7 mouse cellular contexts compared by ENCODE assay signal in the genomic region with DNA sequence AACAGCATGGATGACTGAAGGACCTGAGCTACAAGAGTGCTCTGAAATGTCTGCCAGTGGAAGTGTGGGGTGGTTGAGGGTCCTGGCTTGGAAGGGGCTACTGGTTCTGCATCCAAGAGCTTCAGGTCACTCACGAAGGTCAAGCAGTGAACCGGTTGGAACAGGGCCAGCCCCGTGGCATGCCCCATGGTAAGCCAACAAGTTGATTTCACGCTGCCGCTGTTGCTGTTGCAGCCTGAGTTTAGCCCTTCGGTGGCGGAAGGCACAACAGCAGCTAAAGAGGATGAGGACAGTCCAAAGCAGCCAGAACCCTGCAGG. TPM values are rescaled to one million over a fixed set of nuclear protein-coding genes. Genes with fewer than 3 reads are reported as not detected.
A peak's percentile ranks its signal among the peaks of the same experiment; 100 is the strongest.
DNase-seq lines count a peak whose midpoint lies in the region; ATAC-seq lines count a peak whose summit lies in the region.

No protein-coding gene starts in this region.

- intact Hi-C loops in left cerebral cortex, postnatal 36 days (cut with DNase I) = loop anchor here (5.0 to 10.0 kb wide), 2 partner anchors 38 to 205 kb away; partner anchors contain the start of genes 1700003E16Rik, Mob1a, Mthfd2 and Wdr54

- H3K4me1 ChIP-seq in lung, embryonic 16.5 days (replicated peaks; ENCODE audit: control insufficient read depth, insufficient read depth, low read length) = peaks cover 40% of the 10 kb centered on the region
- H3K4me1 ChIP-seq in forebrain, embryonic 13.5 days = peaks cover 81% of the 10 kb centered on the region
- H3K4me1 ChIP-seq in neural tube, embryonic 14.5 days (ENCODE audit: control insufficient read depth, insufficient read depth, low read length) = peaks cover 45% of the 10 kb centered on the region

- ATAC-seq in lung, embryonic 16.5 days (ENCODE audit: low read depth) = no peak
- ATAC-seq in forebrain, embryonic 13.5 days = no peak
- no peak for ATAC-seq in neural tube, embryonic 14.5 days (ENCODE audit: low read depth)
- no peak for ATAC-seq in megakaryocyte progenitor cell, adult 5-6 weeks (replicated peaks; ENCODE audit: poor library complexity)

- no peak for DNase-seq in lung, postnatal 14 days
- peak; percentile 47 for DNase-seq in kidney, postnatal 14 days
- DNase-seq in left cerebral cortex, postnatal 36 days (ENCODE audit: low spot score in 2 of 2) = no peak

- no peaks in the 10 kb centered on the region for H3K9me3 ChIP-seq in lung, embryonic 16.5 days (ENCODE audit: control insufficient read depth, low read length)
- H3K9me3 ChIP-seq in forebrain, embryonic 13.5 days (replicated peaks) = no peaks in the 10 kb centered on the region
- no peaks in the 10 kb centered on the region for H3K9me3 ChIP-seq in neural tube, embryonic 14.5 days (ENCODE audit: control insufficient read depth, low read length)

- H3K4me3 ChIP-seq in lung, embryonic 16.5 days (ENCODE audit: low read length) = no peak overlapping the region
- peak overlapping the region; percentile 79 for H3K4me3 ChIP-seq in forebrain, embryonic 13.5 days
- peak overlapping the region; percentile 65; the same call in 1 of the 2 replicates for H3K4me3 ChIP-seq in neural tube, embryonic 14.5 days (ENCODE audit: low read depth, low read length)

- no peak overlapping the region for H3K27ac ChIP-seq in lung, embryonic 16.5 days (ENCODE audit: low read length)
- H3K27ac ChIP-seq in forebrain, embryonic 13.5 days = no peak overlapping the region; the same call in 1 of the 2 replicates
- H3K27ac ChIP-seq in neural tube, embryonic 14.5 days (ENCODE audit: low read depth, low read length) = 0 out of 2 replicates have a peak overlapping the region, but pooled peaks have one; percentile 8

- H3K36me3 ChIP-seq in lung, embryonic 16.5 days (ENCODE audit: control insufficient read depth, insufficient read depth, low read length) = peaks cover 20% of the 10 kb centered on the region
- H3K36me3 ChIP-seq in forebrain, embryonic 13.5 days (ENCODE audit: poor library complexity, severe bottlenecking) = peaks cover 32% of the 10 kb centered on the region
- peaks cover 16% of the 10 kb centered on the region for H3K36me3 ChIP-seq in neural tube, embryonic 14.5 days (ENCODE audit: control insufficient read depth, insufficient read depth, low read length)

- H3K27me3 ChIP-seq in lung, embryonic 16.5 days (ENCODE audit: control insufficient read depth, insufficient read depth, low read depth, low read length) = no peaks in the 10 kb centered on the region
- no peaks in the 10 kb centered on the region for H3K27me3 ChIP-seq in forebrain, embryonic 13.5 days
- H3K27me3 ChIP-seq in neural tube, embryonic 14.5 days (ENCODE audit: control insufficient read depth, insufficient read depth, low read length) = no peaks in the 10 kb centered on the region

- 76% methylated on average over 7 of the region's 7 CpGs for WGBS in lung, embryonic 16.5 days
- 79% methylated on average over 7 of the region's 7 CpGs for WGBS in forebrain, embryonic 13.5 days
- WGBS in neural tube, embryonic 14.5 days = 66% methylated on average over 7 of the region's 7 CpGs

- H3K9ac ChIP-seq in lung, embryonic 16.5 days (ENCODE audit: low read length) = peak overlapping the region; percentile 26; the same call in 1 of the 2 replicates
- H3K9ac ChIP-seq in forebrain, embryonic 13.5 days = peak overlapping the region; percentile 95
- H3K9ac ChIP-seq in neural tube, embryonic 14.5 days (replicated peaks; ENCODE audit: low read depth, low read length) = peak overlapping the region; percentile 95; the same call in 1 of the 2 replicates

- H3K4me2 ChIP-seq in lung, embryonic 16.5 days (ENCODE audit: low read depth, low read length) = peak overlapping the region; percentile 96; the same call in 1 of the 2 replicates
- H3K4me2 ChIP-seq in forebrain, embryonic 13.5 days = peak overlapping the region; percentile 96
- H3K4me2 ChIP-seq in neural tube, embryonic 14.5 days (ENCODE audit: low read depth, low read length) = peak overlapping the region; percentile 92

RNA-seq across cellular contexts. Expression of gene Wbp1, which starts 1.7 kb away (rescaled TPM):
- polyA plus RNA-seq in lung, embryonic 16.5 days (2015; fragmentation: Nextera tagmentation; extraction: Ambion mirVana) = 109 and 111 TPM in 2 replicates
- polyA plus RNA-seq in forebrain, embryonic 13.5 days (2015; fragmentation: Nextera tagmentation; extraction: Ambion mirVana) = 239 and 249 TPM in 2 replicates
- polyA plus RNA-seq in neural tube, embryonic 14.5 days (2014; fragmentation: Nextera tagmentation; extraction: Ambion mirVana) = 129 and 146 TPM in 2 replicates
- 10 to 100 TPM; 33.5 to 46.6 TPM for total RNA-seq in left cerebral cortex, postnatal 36 days (2021)
- total RNA-seq in megakaryocyte progenitor cell, adult 5-6 weeks (2015) = 25.8 and 27.8 TPM in 2 replicates
- 85.0 and 96.7 TPM in 2 replicates for total RNA-seq in megakaryocyte progenitor cell, adult 5-6 weeks (2017)

RNA-seq across cellular contexts. Expression of gene Mogs, which starts 4.4 kb away (rescaled TPM):
- polyA plus RNA-seq in lung, embryonic 16.5 days (2015; fragmentation: Nextera tagmentation; extraction: Ambion mirVana) = 9.0 and 13.7 TPM in 2 replicates
- polyA plus RNA-seq in forebrain, embryonic 13.5 days (2015; fragmentation: Nextera tagmentation; extraction: Ambion mirVana) = 13.5 and 19.2 TPM in 2 replicates
- polyA plus RNA-seq in neural tube, embryonic 14.5 days (2014; fragmentation: Nextera tagmentation; extraction: Ambion mirVana) = 21.9 and 25.3 TPM in 2 replicates
- total RNA-seq in left cerebral cortex, postnatal 36 days (2021) = 10 to 100 TPM; 29.4 to 30.0 TPM
- total RNA-seq in megakaryocyte progenitor cell, adult 5-6 weeks (2015) = 54.6 and 69.0 TPM in 2 replicates
- 122 and 130 TPM in 2 replicates for total RNA-seq in megakaryocyte progenitor cell, adult 5-6 weeks (2017)

RNA-seq across cellular contexts. Expression of gene Ino80b, which starts 5.5 kb away (rescaled TPM):
- polyA plus RNA-seq in lung, embryonic 16.5 days (2015; fragmentation: Nextera tagmentation; extraction: Ambion mirVana) = 13.7 and 14.5 TPM in 2 replicates
- polyA plus RNA-seq in forebrain, embryonic 13.5 days (2015; fragmentation: Nextera tagmentation; extraction: Ambion mirVana) = 13.2 and 13.3 TPM in 2 replicates
- 13.5 and 14.3 TPM in 2 replicates for polyA plus RNA-seq in neural tube, embryonic 14.5 days (2014; fragmentation: Nextera tagmentation; extraction: Ambion mirVana)
- 10 to 100 TPM; 20.5 to 26.0 TPM for total RNA-seq in left cerebral cortex, postnatal 36 days (2021)
- 20.7 and 24.4 TPM in 2 replicates for total RNA-seq in megakaryocyte progenitor cell, adult 5-6 weeks (2015)
- 35.5 and 44.4 TPM in 2 replicates for total RNA-seq in megakaryocyte progenitor cell, adult 5-6 weeks (2017)

RNA-seq across cellular contexts. Expression of gene Mrpl53, which starts 10.9 kb away (rescaled TPM):
- polyA plus RNA-seq in lung, embryonic 16.5 days (2015; fragmentation: Nextera tagmentation; extraction: Ambion mirVana) = 137 and 138 TPM in 2 replicates
- polyA plus RNA-seq in forebrain, embryonic 13.5 days (2015; fragmentation: Nextera tagmentation; extraction: Ambion mirVana) = 141 and 151 TPM in 2 replicates
- polyA plus RNA-seq in neural tube, embryonic 14.5 days (2014; fragmentation: Nextera tagmentation; extraction: Ambion mirVana) = 118 and 119 TPM in 2 replicates
- total RNA-seq in left cerebral cortex, postnatal 36 days (2021) = 10 to 100 TPM; 54.4 to 58.7 TPM
- 53.6 and 60.8 TPM in 2 replicates for total RNA-seq in megakaryocyte progenitor cell, adult 5-6 weeks (2015)
- total RNA-seq in megakaryocyte progenitor cell, adult 5-6 weeks (2017) = 19.5 and 29.2 TPM in 2 replicates

RNA-seq across cellular contexts. Expression of gene Rtkn, which starts 15.6 kb away (rescaled TPM):
- polyA plus RNA-seq in lung, embryonic 16.5 days (2015; fragmentation: Nextera tagmentation; extraction: Ambion mirVana) = 44.4 and 47.5 TPM in 2 replicates
- 10.4 and 10.5 TPM in 2 replicates for polyA plus RNA-seq in forebrain, embryonic 13.5 days (2015; fragmentation: Nextera tagmentation; extraction: Ambion mirVana)
- polyA plus RNA-seq in neural tube, embryonic 14.5 days (2014; fragmentation: Nextera tagmentation; extraction: Ambion mirVana) = 6.3 and 8.8 TPM in 2 replicates
- total RNA-seq in left cerebral cortex, postnatal 36 days (2021) = 100 to 1,000 TPM in 1 of 2 experiments, 10 to 100 TPM in 1; 88.7 to 105 TPM
- 1.9 and 2.4 TPM in 2 replicates for total RNA-seq in megakaryocyte progenitor cell, adult 5-6 weeks (2015)
- 2.2 and 2.4 TPM in 2 replicates for total RNA-seq in megakaryocyte progenitor cell, adult 5-6 weeks (2017)

Comparison
In these comparisons a context has a peak if more than half of its experiments do, and no peak if none do; other contexts are left out.
1. H3K9ac ChIP-seq: peak in every context shown above with its lines; median percentile 95 in forebrain, embryonic 13.5 days; 95 in neural tube, embryonic 14.5 days; 26 in lung, embryonic 16.5 days.